Mouse (Mus musculus) CH12.LX (cell line): ENCODE measurements around the gene Gm20388. TPM values are rescaled to one million over a fixed set of nuclear protein-coding genes. Genes with fewer than 3 reads are reported as not detected.

ENCODE experiments used
- DNase-seq: peaks from one replicate; pipeline ENCODE4 v3.0.0-alpha.2; 2013; ENCODE audit errors: extremely low read depth
- H3K27ac ChIP-seq: 2 replicates; pipeline ENCODE4 v1.5.1; 2012; ENCODE audit warnings: low read depth, mild to moderate bottlenecking, control low read depth, moderate library complexity; ENCODE audit not compliant: insufficient read depth
- H3K27me3 ChIP-seq: replicated peaks from 2 replicates; pipeline ENCODE3; 2012; ENCODE audit warnings: inconsistent platforms
- H3K36me3 ChIP-seq, 2 experiments: replicated peaks in 1 of 2; 2 replicates each; pipeline versions ENCODE3 to v1.6.1; 2012; ENCODE audit warnings: inconsistent platforms in 1 of 2, low read length in 1 of 2, mild to moderate bottlenecking in 1 of 2, mixed read lengths in 1 of 2, moderate library complexity in 1 of 2; ENCODE audit not compliant: control insufficient read depth in 1 of 2, insufficient read depth in 1 of 2
- H3K4me1 ChIP-seq, 2 experiments: 2 replicates each; pipeline ENCODE4 v1.6.1; 2012; ENCODE audit warnings: inconsistent platforms in 1 of 2, moderate library complexity in 1 of 2; ENCODE audit not compliant: insufficient read depth in 2 of 2, control insufficient read depth in 1 of 2
- H3K4me2 ChIP-seq: 2 replicates; pipeline ENCODE4 v1.6.1; 2012; ENCODE audit warnings: low read depth, mild to moderate bottlenecking, control low read depth; ENCODE audit not compliant: poor library complexity, insufficient read depth, severe bottlenecking
- H3K4me3 ChIP-seq, 3 experiments: fragments of 150-350 bp in 1 of 3; sonication (generic) in 1 of 3; replicated peaks in 1 of 3; 2 replicates each; pipeline versions ENCODE3 to v1.5.1; 2011 to 2012; ENCODE audit warnings: low read depth in 2 of 3, low read length in 2 of 3, mild to moderate bottlenecking in 2 of 3, moderate library complexity in 2 of 3, control low read depth in 1 of 3, improper control_type of control experiment in 1 of 3, inconsistent platforms in 1 of 3, mixed read lengths in 1 of 3; ENCODE audit not compliant: poor library complexity in 1 of 3
- H3K79me2 ChIP-seq: replicated peaks from 2 replicates; pipeline ENCODE4 v1.6.1; 2012; ENCODE audit warnings: mild to moderate bottlenecking, moderate library complexity; ENCODE audit not compliant: control insufficient read depth, poor library complexity, insufficient read depth, severe bottlenecking; ENCODE audit errors: extremely low read depth
- H3K9ac ChIP-seq: 2 replicates; pipeline ENCODE4 v1.6.1; 2012; ENCODE audit warnings: low read depth, mild to moderate bottlenecking, control low read depth, moderate library complexity; ENCODE audit not compliant: insufficient read depth
- H3K9me3 ChIP-seq: replicated peaks from 2 replicates; pipeline ENCODE3; 2012; ENCODE audit warnings: low read length, inconsistent platforms, mixed read lengths
- BHLHE40 ChIP-seq: IDR thresholded peaks from 2 replicates; pipeline ENCODE4 v1.6.1; 2011; ENCODE audit warnings: mild to moderate bottlenecking, low read depth, low read length, improper control_type of control experiment
- CHD1 ChIP-seq: IDR thresholded peaks from 2 replicates; pipeline ENCODE4 v1.6.1; 2012; ENCODE audit warnings: low read depth, low read length, improper control_type of control experiment, inconsistent platforms
- CHD2 ChIP-seq: IDR thresholded peaks from 2 replicates; pipeline ENCODE4 v1.6.1; 2011; ENCODE audit warnings: low read length, improper control_type of control experiment
- CTCF ChIP-seq, 2 experiments: IDR thresholded peaks in 1 of 2; conservative IDR thresholded peaks in 1 of 2; 2 replicates each; pipeline ENCODE4 v1.5.1; 2011 to 2012; ENCODE audit warnings: low read depth in 2 of 2, low read length in 2 of 2, improper control_type of control experiment in 1 of 2, inconsistent platforms in 1 of 2, mild to moderate bottlenecking in 1 of 2, moderate library complexity in 1 of 2
- E2F4 ChIP-seq: IDR thresholded peaks from 2 replicates; pipeline ENCODE4 v1.6.1; 2011; ENCODE audit warnings: low read depth, low read length, improper control_type of control experiment; ENCODE audit not compliant: insufficient replicate concordance
- ELF1 ChIP-seq: IDR thresholded peaks from 2 replicates; pipeline ENCODE4 v1.6.1; 2014; ENCODE audit warnings: low read depth, mild to moderate bottlenecking, inconsistent platforms, low read length, improper control_type of control experiment
- ETS1 ChIP-seq: conservative IDR thresholded peaks from 2 replicates; pipeline ENCODE4 v1.6.1; 2012; ENCODE audit warnings: low read depth, mild to moderate bottlenecking, inconsistent platforms, low read length, improper control_type of control experiment, moderate library complexity
- GABPA ChIP-seq: IDR thresholded peaks from 2 replicates; pipeline ENCODE4 v1.6.1; 2012; ENCODE audit warnings: low read depth, low read length, improper control_type of control experiment, inconsistent platforms; ENCODE audit not compliant: insufficient replicate concordance
- IRF4 ChIP-seq: IDR thresholded peaks from 2 replicates; pipeline ENCODE4 v1.6.1; 2014; ENCODE audit warnings: low read depth, mild to moderate bottlenecking, inconsistent platforms, low read length, improper control_type of control experiment
- JUN ChIP-seq: IDR thresholded peaks from 2 replicates; pipeline ENCODE4 v1.6.1; 2011; ENCODE audit warnings: low read depth, mild to moderate bottlenecking, low read length, improper control_type of control experiment, moderate library complexity; ENCODE audit not compliant: insufficient read depth
- JUND ChIP-seq: conservative IDR thresholded peaks from 2 replicates; pipeline ENCODE4 v1.6.1; 2011; ENCODE audit warnings: low read depth, low read length, improper control_type of control experiment
- KAT2A ChIP-seq: IDR thresholded peaks from 2 replicates; pipeline ENCODE4 v1.6.1; 2012; ENCODE audit warnings: low read length, improper control_type of control experiment, inconsistent platforms; ENCODE audit not compliant: insufficient replicate concordance
- MAFK ChIP-seq: IDR thresholded peaks from 2 replicates; pipeline ENCODE4 v1.6.1; 2011; ENCODE audit warnings: low read length, improper control_type of control experiment; ENCODE audit not compliant: insufficient replicate concordance
- MAZ ChIP-seq: IDR thresholded peaks from 2 replicates; pipeline ENCODE4 v1.6.1; 2012; ENCODE audit warnings: low read depth, mild to moderate bottlenecking, inconsistent platforms, low read length, improper control_type of control experiment, moderate library complexity
- MEF2A ChIP-seq: IDR thresholded peaks from 2 replicates; pipeline ENCODE4 v1.6.1; 2014; ENCODE audit warnings: low read depth, mild to moderate bottlenecking, inconsistent platforms, low read length, improper control_type of control experiment, borderline replicate concordance
- MXI1 ChIP-seq: IDR thresholded peaks from 2 replicates; pipeline ENCODE4 v1.6.1; 2011; ENCODE audit warnings: mild to moderate bottlenecking, low read depth, low read length, improper control_type of control experiment
- MYC ChIP-seq: IDR thresholded peaks from 2 replicates; pipeline ENCODE4 v1.6.1; 2011; ENCODE audit warnings: low read depth, mild to moderate bottlenecking, improper control_type of control experiment, low read length
- NELFE ChIP-seq: IDR thresholded peaks from 2 replicates; pipeline ENCODE4 v1.6.1; 2011; ENCODE audit warnings: low read depth, low read length, improper control_type of control experiment
- NRF1 ChIP-seq: IDR thresholded peaks from 2 replicates; pipeline ENCODE4 v1.6.1; 2014; ENCODE audit warnings: low read depth, mild to moderate bottlenecking, inconsistent platforms, low read length, improper control_type of control experiment, moderate library complexity
- PAX5 ChIP-seq: IDR thresholded peaks from 2 replicates; pipeline ENCODE4 v1.6.1; 2012; ENCODE audit warnings: low read length, inconsistent platforms, mixed read lengths
- POLR2A ChIP-seq: IDR thresholded peaks from 2 replicates; pipeline ENCODE4 v1.6.1; 2011; ENCODE audit warnings: low read depth, mild to moderate bottlenecking, improper control_type of control experiment, low read length
- POLR2AphosphoS2 ChIP-seq: IDR thresholded peaks from 2 replicates; pipeline ENCODE4 v1.6.1; 2011; ENCODE audit warnings: low read depth, low read length, improper control_type of control experiment
- RAD21 ChIP-seq: IDR thresholded peaks from 2 replicates; pipeline ENCODE4 v1.6.1; 2011; ENCODE audit warnings: low read depth, mild to moderate bottlenecking, low read length, improper control_type of control experiment, moderate library complexity
- RCOR1 ChIP-seq: conservative IDR thresholded peaks from 2 replicates; pipeline ENCODE4 v1.6.1; 2012; ENCODE audit warnings: low read depth, mild to moderate bottlenecking, inconsistent platforms, low read length, improper control_type of control experiment
- SMC3 ChIP-seq: IDR thresholded peaks from 2 replicates; pipeline ENCODE4 v1.6.1; 2011; ENCODE audit warnings: low read depth, low read length, improper control_type of control experiment
- TBP ChIP-seq: conservative IDR thresholded peaks from 2 replicates; pipeline ENCODE4 v1.6.1; 2011; ENCODE audit warnings: low read depth, low read length, improper control_type of control experiment
- TCF12 ChIP-seq: IDR thresholded peaks from 2 replicates; pipeline ENCODE4 v1.6.1; 2014; ENCODE audit warnings: low read depth, mild to moderate bottlenecking, inconsistent platforms, low read length, improper control_type of control experiment
- UBTF ChIP-seq: IDR thresholded peaks from 2 replicates; pipeline ENCODE4 v1.6.1; 2012; ENCODE audit warnings: low read depth, mild to moderate bottlenecking, inconsistent platforms, low read length, improper control_type of control experiment, moderate library complexity
- USF2 ChIP-seq: conservative IDR thresholded peaks from 2 replicates; pipeline ENCODE4 v1.6.1; 2011; ENCODE audit warnings: low read depth, low read length, improper control_type of control experiment
- ZKSCAN1 ChIP-seq: IDR thresholded peaks from 2 replicates; pipeline ENCODE4 v1.6.1; 2012; ENCODE audit warnings: low read depth, inconsistent platforms, low read length, improper control_type of control experiment, borderline replicate concordance
- ZMIZ1 ChIP-seq: IDR thresholded peaks from 2 replicates; pipeline ENCODE4 v1.6.1; 2012; ENCODE audit warnings: low read depth, mild to moderate bottlenecking, inconsistent platforms, low read length, improper control_type of control experiment
- ZNF384 ChIP-seq: IDR thresholded peaks from 2 replicates; pipeline ENCODE4 v1.6.1; 2012; ENCODE audit warnings: low read depth, low read length, improper control_type of control experiment, inconsistent platforms
- dilution Hi-C: fragments of 300-500 bp; cut with MboI; formaldehyde crosslinking; loops from 2 replicates; pipeline ENCODE4 v1.14.3; 2020; ENCODE audit warnings: low sequenced_read_pairs; ENCODE audit not compliant: extremely low pct_unique_long_range_greater_than_20kb, extremely low pct_ligation_motif_present
- in situ Hi-C: fragments of 300-500 bp; cut with MboI; formaldehyde crosslinking; loops from 3 replicates; pipeline ENCODE4 v1.14.3; 2019; ENCODE audit warnings: low sequenced_read_pairs, low pct_ligation_motif_present, low pct_unique_long_range_greater_than_20kb, mixed read lengths
- polyA plus RNA-seq: library from polyadenylated mRNA; unstranded; fragments of >175 nt; gene quantifications from 2 replicates; pipeline ENCODE4 v1.2.1, GENCODE M21; 2012; ENCODE audit warnings: low read depth; ENCODE audit not compliant: insufficient read length
- total RNA-seq, 2 experiments: library from RNA; depleted of rRNA; stranded (reverse); fragments of 300-350 nt in 1 of 2; fragments of >200 nt in 1 of 2; gene quantifications; 2 replicates each; pipeline ENCODE4 v1.2.3; 2012 to 2014

Gm20388 gene
- total and polyA plus RNA-seq, 3 experiments: 14.8 to 26.3 (median 22.2) TPM

DNA sequence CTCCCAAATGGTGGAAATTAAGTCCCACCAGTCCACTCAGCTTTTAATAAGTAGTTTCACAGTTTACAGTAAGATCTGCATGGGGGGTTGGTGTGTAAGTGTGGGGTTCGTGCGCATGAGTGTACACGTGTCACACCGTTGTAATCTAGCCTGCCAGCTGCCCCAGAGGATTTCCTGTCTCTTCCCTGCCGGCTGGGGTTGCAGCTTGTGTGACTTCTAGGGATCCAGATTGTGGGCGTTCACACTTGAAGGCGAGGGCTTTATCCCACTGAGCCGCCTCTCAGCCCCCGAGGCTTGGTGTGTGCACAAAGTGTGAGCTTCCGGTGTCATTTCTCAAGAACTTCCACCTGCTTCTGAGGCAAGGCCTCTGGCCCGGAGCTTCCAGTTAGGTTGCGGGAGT, 61.9 kb downstream of the Gm20388 start:
- peaks cover 8% of the 10 kb centered on the region for H3K27me3 ChIP-seq
- no peaks in the 10 kb centered on the region for H3K36me3 ChIP-seq
- H3K27ac ChIP-seq: no peak overlapping the region
- dilution Hi-C loops: no loop called here
- no peak overlapping the region for H3K4me3 ChIP-seq
- no peak for TF ChIP-seq SMC3
- TF ChIP-seq E2F4: no peak
- TF ChIP-seq PAX5: no peak
- TF ChIP-seq ELF1: no peak
- no peak for TF ChIP-seq UBTF
- in situ Hi-C loops: no loop called here
- H3K9me3 ChIP-seq: peaks cover 10% of the 10 kb centered on the region
- H3K9ac ChIP-seq: no peak overlapping the region
- H3K79me2 ChIP-seq: no peaks in the 10 kb centered on the region
- DNase-seq: no peak
- no peaks in the 10 kb centered on the region for H3K4me1 ChIP-seq
- H3K4me2 ChIP-seq: no peak overlapping the region

DNA sequence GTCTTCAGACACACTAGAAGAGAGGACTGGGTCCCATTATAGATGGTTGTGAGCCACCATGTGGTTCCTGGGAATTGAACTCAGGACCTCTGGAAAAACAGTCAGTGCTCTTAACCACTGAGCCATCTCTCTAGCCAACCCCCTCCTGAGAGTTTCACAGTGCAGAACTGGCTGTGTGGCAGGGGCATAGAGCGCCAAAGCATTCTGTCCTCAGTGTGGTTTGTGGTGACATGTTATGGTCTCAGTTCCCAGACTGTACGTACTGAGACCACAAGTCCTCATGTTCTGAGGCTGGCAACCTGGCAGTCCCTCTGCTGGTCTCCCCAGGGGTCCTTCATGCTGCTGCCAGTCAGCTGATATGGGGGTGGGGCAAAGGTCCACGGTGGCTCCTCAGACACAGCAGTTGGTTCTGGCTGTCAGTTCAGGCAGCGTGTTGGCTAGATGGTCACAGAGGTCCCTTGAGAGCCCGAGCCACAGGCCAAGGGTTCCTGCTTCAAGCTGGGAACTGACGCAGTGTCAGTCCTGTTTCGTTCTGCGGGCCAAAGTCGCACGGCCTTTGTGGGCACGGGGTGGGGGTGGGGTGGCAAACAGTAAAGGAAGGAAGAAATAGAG, 68.2 kb downstream of the Gm20388 start:
- dilution Hi-C loops: no loop called here
- Histone ChIP-seq H3K79me2 (no peaks in the 10 kb centered on the region), H3K4me1 (peaks cover 8 to 12% of the 10 kb centered on the region in 2 experiments), H3K4me2 (peak overlapping the region; percentile 64), H3K4me3 (peak overlapping the region in 2 of 3 experiments; percentile 3 to 17), H3K27me3 (peaks cover 12% of the 10 kb centered on the region), H3K36me3 (no peaks in the 10 kb centered on the region), H3K27ac (no peak overlapping the region), H3K9ac (no peak overlapping the region), H3K9me3 (no peaks in the 10 kb centered on the region)
- DNase-seq: peak; percentile 44
- in situ Hi-C loops: no loop called here
- TF ChIP-seq MEF2A (no peak), MAFK (no peak), GABPA (no peak), MAZ (no peak), MYC (no peak), NRF1 (no peak), CHD2 (0 out of 2 replicates have a peak, but pooled peaks have one; percentile 8), CHD1 (no peak), IRF4 (no peak), ZKSCAN1 (no peak), UBTF (no peak), SMC3 (no peak), TBP (peak; percentile 91), POLR2A (no peak), RAD21 (no peak), BHLHE40 (peak; percentile 21; the same call in 1 of the 2 replicates), USF2 (no peak), ETS1 (peak; percentile 25; the same call in 1 of the 2 replicates), POLR2AphosphoS2 (no peak), ZNF384 (no peak), JUND (no peak), JUN (no peak), KAT2A (no peak), ELF1 (0 out of 2 replicates have a peak, but pooled peaks have one; percentile 40), ZMIZ1 (no peak), CTCF (conservative IDR thresholded peaks at IDR 0.05 in 1 of 2, IDR thresholded peaks at IDR 0.05 in 1 of 2; ENCODE audit: low read depth in 2 of 2, low read length in 2 of 2) (no peak), MXI1 (peak; percentile 69; the same call in 1 of the 2 replicates), TCF12 (no peak), NELFE (no peak), E2F4 (no peak), RCOR1 (no peak)
